Mouse (Mus musculus) kidney, embryonic 16.5 days (tissue): ENCODE results near the gene Mfng. TPM values are rescaled to one million over a fixed set of nuclear protein-coding genes. Genes with fewer than 3 reads are reported as not detected.

ENCODE experiments used
- ATAC-seq: fragments of 200-750 bp; cut with Nextera tagmentation; 2 replicates; pipeline ENCODE4 v1.8.0; 2017; ENCODE audit warnings: moderate TSS enrichment; ENCODE audit not compliant: low FRiP score, low TSS enrichment
- H3K27ac ChIP-seq: fragments of 300-500 bp; sonication (generic); 2 replicates; pipeline ENCODE4 v1.5.1; 2014; ENCODE audit warnings: low read length
- H3K27me3 ChIP-seq: fragments of 300-500 bp; sonication (generic); 2 replicates; pipeline ENCODE4 v1.6.1; 2014; ENCODE audit warnings: low read length, control low read depth, mixed read lengths; ENCODE audit not compliant: insufficient read depth
- H3K36me3 ChIP-seq: fragments of 300-500 bp; sonication (generic); 2 replicates; pipeline ENCODE4 v1.6.1; 2014; ENCODE audit warnings: low read length, control low read depth, mixed read lengths; ENCODE audit not compliant: insufficient read depth
- H3K4me1 ChIP-seq: fragments of 300-500 bp; sonication (generic); 2 replicates; pipeline ENCODE4 v1.6.1; 2014; ENCODE audit warnings: low read length, control low read depth, mixed read lengths; ENCODE audit not compliant: insufficient read depth
- H3K4me2 ChIP-seq: fragments of 300-500 bp; sonication (generic); replicated peaks from 2 replicates; pipeline ENCODE4 v1.6.1; 2014; ENCODE audit warnings: low read depth, low read length
- H3K4me3 ChIP-seq: fragments of 300-500 bp; sonication (generic); 2 replicates; pipeline ENCODE4 v1.5.1; 2014; ENCODE audit warnings: mild to moderate bottlenecking, low read length
- H3K9ac ChIP-seq: fragments of 300-500 bp; sonication (generic); replicated peaks from 2 replicates; pipeline ENCODE4 v1.6.1; 2014; ENCODE audit warnings: low read length
- H3K9me3 ChIP-seq: fragments of 300-500 bp; sonication (generic); 2 replicates; pipeline ENCODE4 v1.6.1; 2016; ENCODE audit warnings: low read length, control low read depth
- WGBS: fragments of 180-500 bp; shearing (Covaris S2); extraction: QIAGEN DNeasy Blood & Tissue Kit; methylation state at CpG from one replicate; pipeline ENCODE4 v1.1.7; 2014; 5-methylcytosine and 5-hydroxymethylcytosine counted together
- polyA plus RNA-seq: library from polyadenylated mRNA; unstranded; fragments of >200 nt; fragmentation: Nextera tagmentation; extraction: Ambion mirVana; gene quantifications from 2 replicates; pipeline ENCODE4 v1.2.1, GENCODE M21; 2015

Mfng gene
- polyA plus RNA-seq, 1 experiment from 2014 or later: 31.7 TPM

DNA sequence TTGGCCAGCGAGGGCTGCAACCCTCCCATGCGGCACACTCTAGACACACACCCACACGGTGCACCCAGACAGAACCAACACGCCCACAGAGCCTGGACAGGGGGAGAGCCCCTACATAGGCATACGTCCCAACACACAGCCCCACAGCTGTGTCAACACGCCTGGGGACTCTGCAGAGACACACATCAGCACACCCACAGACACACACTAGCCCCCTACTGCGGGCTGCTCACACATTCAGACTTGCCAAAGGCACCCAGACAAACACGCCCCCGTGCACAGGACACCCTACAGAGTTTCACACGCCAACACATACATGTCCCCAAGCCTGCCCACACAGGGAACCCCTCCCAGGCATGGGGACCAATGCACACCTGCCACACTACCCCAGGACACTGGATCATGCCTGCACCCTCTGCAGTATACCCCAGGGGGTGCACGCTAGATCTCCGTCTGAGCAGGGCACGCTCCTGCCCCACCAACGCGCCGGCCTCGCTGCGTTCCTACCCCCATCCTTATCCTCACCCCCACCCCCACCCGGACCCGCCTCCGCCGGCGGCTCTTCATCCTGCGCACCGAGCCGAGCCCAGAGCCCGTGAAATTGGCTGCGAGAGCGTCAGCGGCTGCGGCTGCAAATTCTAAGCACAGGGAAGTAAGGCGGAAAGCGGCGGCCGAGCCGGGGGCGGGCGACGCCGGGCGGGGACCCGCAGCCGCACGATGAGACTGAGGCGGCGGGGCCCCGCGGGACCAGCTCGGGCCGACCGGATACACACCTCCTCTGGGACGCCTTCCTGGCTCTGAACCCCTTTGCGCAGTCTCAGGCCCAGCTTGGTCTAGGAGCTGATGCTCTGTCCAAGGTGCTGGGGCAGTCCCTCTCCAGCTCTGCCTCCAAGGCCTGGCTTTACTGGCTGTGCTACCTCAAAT lies 60.7 kb downstream of the Mfng start:
- Histone ChIP-seq H3K27me3 (peaks cover 74% of the 10 kb centered on the region), H3K9ac (no peak overlapping the region), H3K4me1 (peaks cover 11% of the 10 kb centered on the region), H3K27ac (no peak overlapping the region), H3K4me2 (peak overlapping the region; percentile 51), H3K4me3 (peak overlapping the region; percentile 35), H3K9me3 (no peaks in the 10 kb centered on the region), H3K36me3 (no peaks in the 10 kb centered on the region)
- 7% methylated on average over 51 of the region's 53 CpGs for WGBS
- peak; percentile 64; the same call in 1 of the 2 replicates for ATAC-seq

DNA sequence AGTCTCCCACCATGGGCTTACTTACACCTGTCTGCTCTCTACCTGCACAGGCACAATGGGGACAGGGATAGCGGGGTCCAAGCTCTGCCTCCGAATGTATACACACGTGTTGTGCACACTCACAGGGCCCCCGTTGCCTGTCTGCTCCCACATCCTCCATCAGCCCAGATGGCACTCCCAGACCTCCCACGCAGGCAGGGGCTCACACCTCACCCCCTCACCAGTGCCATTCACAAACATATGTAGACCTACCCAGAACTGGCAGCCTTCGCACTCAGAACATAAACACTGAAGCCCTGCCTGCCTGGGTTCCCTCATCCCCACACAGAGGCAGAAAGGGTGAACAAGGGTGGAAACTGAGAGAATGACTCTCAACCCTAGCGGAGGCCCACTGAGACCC lies 61.3 kb downstream of the Mfng start:
- Histone ChIP-seq H3K27ac (no peak overlapping the region), H3K9me3 (no peaks in the 10 kb centered on the region), H3K4me3 (no peak overlapping the region), H3K27me3 (peaks cover 67% of the 10 kb centered on the region), H3K9ac (no peak overlapping the region), H3K4me1 (peaks cover 9% of the 10 kb centered on the region), H3K4me2 (no peak overlapping the region), H3K36me3 (no peaks in the 10 kb centered on the region)
- 59% methylated on average over 7 of the region's 7 CpGs for WGBS
- no peak for ATAC-seq

DNA sequence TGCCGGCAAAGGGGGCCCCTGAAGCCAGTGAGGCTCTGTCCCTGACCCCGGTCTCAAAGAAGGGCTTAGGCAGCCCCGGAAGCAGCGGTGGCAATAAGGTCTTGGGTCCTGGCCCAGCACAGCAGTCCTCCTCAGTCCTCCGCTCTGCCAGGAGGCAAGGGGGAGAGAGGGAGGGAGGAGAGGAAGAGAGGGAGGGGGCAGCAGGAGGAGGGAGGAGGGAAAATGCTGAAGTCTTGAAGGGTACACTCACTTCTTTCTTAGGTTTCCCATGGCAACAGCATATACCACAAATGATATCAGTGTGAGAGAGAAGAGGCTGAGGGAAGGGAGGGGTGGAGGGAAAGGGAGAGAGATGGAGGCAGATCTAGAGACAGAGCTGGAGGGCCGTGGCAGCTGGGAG lies 62.6 kb downstream of the Mfng start:
- Histone ChIP-seq H3K9me3 (no peaks in the 10 kb centered on the region), H3K4me3 (no peak overlapping the region), H3K27me3 (peaks cover 54% of the 10 kb centered on the region), H3K36me3 (no peaks in the 10 kb centered on the region), H3K4me2 (no peak overlapping the region), H3K9ac (no peak overlapping the region), H3K27ac (no peak overlapping the region), H3K4me1 (peaks cover 9% of the 10 kb centered on the region)
- 48% methylated on average over 6 of the region's 6 CpGs for WGBS
- ATAC-seq: no peak

DNA sequence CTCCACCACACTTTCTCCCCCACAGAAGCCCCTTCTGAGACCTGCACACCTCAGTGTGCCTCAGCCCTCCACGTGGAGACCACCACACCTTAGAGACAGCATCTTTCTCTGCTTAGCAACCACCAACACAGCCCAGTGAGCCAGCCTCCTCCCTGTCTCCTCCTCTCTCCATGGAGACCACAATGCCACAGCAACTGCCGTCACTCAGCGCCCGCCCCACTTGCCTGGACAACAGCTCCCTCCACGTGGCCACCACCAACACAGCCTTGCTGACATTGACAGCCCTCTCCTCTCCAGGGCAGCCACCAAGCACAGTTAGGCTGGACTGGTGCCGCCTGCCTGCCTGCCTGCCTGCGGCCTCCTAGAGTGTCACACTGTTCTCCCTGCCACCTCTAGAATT lies 63.5 kb downstream of the Mfng start:
- Histone ChIP-seq H3K9ac (no peak overlapping the region), H3K4me1 (peaks cover 9% of the 10 kb centered on the region), H3K4me3 (no peak overlapping the region), H3K27me3 (peaks cover 46% of the 10 kb centered on the region), H3K9me3 (no peaks in the 10 kb centered on the region), H3K36me3 (no peaks in the 10 kb centered on the region), H3K27ac (no peak overlapping the region), H3K4me2 (no peak overlapping the region)
- ATAC-seq: no peak
- WGBS: 28% methylated on average over 7 of the region's 7 CpGs

DNA sequence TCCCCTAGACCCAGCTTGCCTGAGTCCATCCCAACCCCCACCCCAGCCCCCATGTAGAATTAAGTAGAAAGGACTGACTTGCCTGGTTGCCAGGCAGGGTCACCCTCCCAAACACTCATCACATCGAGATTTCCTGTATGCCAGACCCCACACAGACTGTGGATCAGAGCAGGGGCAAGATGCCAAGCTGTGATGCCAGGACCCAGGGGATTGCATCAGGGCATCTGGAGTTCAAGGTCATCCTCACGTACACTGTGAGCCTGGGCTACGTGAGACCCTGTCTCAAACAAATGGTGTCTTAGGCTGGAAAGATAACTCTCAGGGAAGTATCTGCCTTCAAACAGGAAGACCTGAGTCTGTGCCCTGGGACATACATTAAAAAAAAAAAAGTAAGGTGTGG lies 66.6 kb downstream of the Mfng start:
- Histone ChIP-seq H3K27me3 (peaks cover 14% of the 10 kb centered on the region), H3K9ac (no peak overlapping the region), H3K4me3 (no peak overlapping the region), H3K4me2 (no peak overlapping the region), H3K9me3 (no peaks in the 10 kb centered on the region), H3K36me3 (no peaks in the 10 kb centered on the region), H3K4me1 (no peaks in the 10 kb centered on the region), H3K27ac (no peak overlapping the region)
- ATAC-seq: no peak
- WGBS: 53% methylated on average over 3 of the region's 3 CpGs

Other genes with a start within 250 kb of the Mfng start
- gene C1qtnf6, start 242.1 kb downstream of the Mfng start, polyA plus RNA-seq: 33.2 and 33.7 TPM in 2 replicates
- gene Sstr3, start 228.8 kb downstream of the Mfng start, polyA plus RNA-seq: 0.36 and 0.69 TPM in 2 replicates
- gene Rac2, start 200.7 kb downstream of the Mfng start, polyA plus RNA-seq: 8.3 and 10.4 TPM in 2 replicates
- 7.7 and 8.3 TPM in 2 replicates for gene Cyth4, start 176.4 kb downstream of the Mfng start, polyA plus RNA-seq
- 0.03 and 0.07 TPM in 2 replicates for gene Elfn2, start 54.7 kb downstream of the Mfng start, polyA plus RNA-seq
- gene Card10, start 29.6 kb upstream of the Mfng start, polyA plus RNA-seq: 9.9 and 10.6 TPM in 2 replicates
- gene Cdc42ep1, start 69.1 kb upstream of the Mfng start, polyA plus RNA-seq: 58.5 and 59.7 TPM in 2 replicates
- gene Lgals2, start 82.1 kb upstream of the Mfng start, polyA plus RNA-seq: 0.54 and 0.77 TPM in 2 replicates
- gene Gga1, start 103.7 kb upstream of the Mfng start, polyA plus RNA-seq: 54.7 and 61.9 TPM in 2 replicates
- gene Gm49510, start 126.2 kb upstream of the Mfng start, polyA plus RNA-seq: 0.37 and 0.70 TPM in 2 replicates
- 33.1 and 41.0 TPM in 2 replicates for gene Sh3bp1, start 126.3 kb upstream of the Mfng start, polyA plus RNA-seq
- gene Pdxp, start 140.4 kb upstream of the Mfng start, polyA plus RNA-seq: 11.7 and 12.0 TPM in 2 replicates
- 659 and 673 TPM in 2 replicates for gene Lgals1, start 153.2 kb upstream of the Mfng start, polyA plus RNA-seq
- 55.0 and 59.9 TPM in 2 replicates for gene Nol12, start 161.5 kb upstream of the Mfng start, polyA plus RNA-seq
- 67.3 and 78.4 TPM in 2 replicates for gene Triobp, start 174.2 kb upstream of the Mfng start, polyA plus RNA-seq